ENCODE assay signal across 18 mouse cellular contexts in the genomic region with DNA sequence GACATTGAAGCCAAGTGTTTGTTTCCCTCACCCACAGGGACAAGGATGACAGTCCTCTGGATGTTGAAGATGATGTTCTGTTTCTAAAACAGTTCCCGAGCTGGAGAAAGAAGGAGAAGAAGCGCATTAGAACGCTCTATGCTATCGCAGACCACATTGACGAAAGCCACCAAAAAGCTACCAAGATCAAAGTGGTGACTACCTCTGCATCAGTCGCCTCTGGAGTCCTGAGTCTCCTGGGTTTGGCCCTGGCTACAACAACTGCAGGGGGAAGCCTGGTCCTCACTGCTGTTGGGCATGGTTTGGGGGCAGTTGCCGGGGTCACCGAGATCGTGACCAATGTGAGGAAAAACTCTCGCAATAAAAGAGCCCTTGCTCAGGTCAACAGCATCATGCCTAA. TPM values are rescaled to one million over a fixed set of nuclear protein-coding genes. Genes with fewer than 3 reads are reported as not detected.
DNase-seq lines count a peak whose midpoint lies in the region; ATAC-seq lines count a peak whose summit lies in the region.
"Had no signal": no experiment of that assay in that cellular context is flagged by ENCODE, and none has a peak within 500 bp of the region (broad histone marks: within the 10 kb centered on the region; RNA-seq: fewer than 3 reads in every experiment).

A gene (minus strand): TSS at position 101 of the 400 bp plus-strand sequence.

- no peak within 1 kb of the TSS for H3K9ac ChIP-seq in limb, embryonic 13.5 days
- H3K9ac ChIP-seq in heart, embryonic 16.5 days (ENCODE audit: low read length): no peak within 1 kb of the TSS
- H3K9ac ChIP-seq in hindbrain, embryonic 14.5 days: no peak within 1 kb of the TSS
- H3K9ac ChIP-seq: forebrain, embryonic 13.5 days; liver, embryonic 15.5 days; midbrain, embryonic 12.5 days had no signal

- DNase-seq in limb, embryonic 10.5 days (ENCODE audit: low spot score): no peak
- no peak for DNase-seq in gastrocnemius, postnatal 36 days
- no peak for DNase-seq in hindbrain, embryonic 14.5 days (ENCODE audit: low spot score)
- DNase-seq in urinary bladder, postnatal 25 days (ENCODE audit: low spot score): no peak
- DNase-seq in frontal cortex, postnatal 25 days (ENCODE audit: low spot score in 2 of 2): no peak
- DNase-seq: adrenal gland, postnatal 25 days; cerebellum, adult 11 months; layer of hippocampus, adult 9-11 months; lung, postnatal 36 days; thymus, postnatal 25 days had no signal

- no peaks in the 10 kb centered on the region; the same call in 1 of the 2 replicates for H3K4me1 ChIP-seq in limb, embryonic 13.5 days
- peaks cover 8% of the 10 kb centered on the region for H3K4me1 ChIP-seq in limb, embryonic 10.5 days
- H3K4me1 ChIP-seq in heart, embryonic 16.5 days (ENCODE audit: control insufficient read depth, insufficient read depth, low read length): peaks cover 3% of the 10 kb centered on the region
- H3K4me1 ChIP-seq in hindbrain, embryonic 14.5 days (replicated peaks; ENCODE audit: control insufficient read depth, insufficient read depth, low read length): no peaks in the 10 kb centered on the region

- intact Hi-C loops in gastrocnemius, postnatal 36 days (cut with DNase I): no loop called here

- no peaks in the 10 kb centered on the region for H3K36me3 ChIP-seq in limb, embryonic 13.5 days
- H3K36me3 ChIP-seq in limb, embryonic 10.5 days: no peaks in the 10 kb centered on the region
- no peaks in the 10 kb centered on the region for H3K36me3 ChIP-seq in heart, embryonic 16.5 days (ENCODE audit: control insufficient read depth, insufficient read depth)
- H3K36me3 ChIP-seq in hindbrain, embryonic 14.5 days (replicated peaks; ENCODE audit: control insufficient read depth, insufficient read depth): no peaks in the 10 kb centered on the region
- H3K36me3 ChIP-seq: liver, embryonic 15.5 days; midbrain, embryonic 12.5 days had no signal

- no peaks in the 10 kb centered on the region for H3K9me3 ChIP-seq in limb, embryonic 13.5 days
- H3K9me3 ChIP-seq in limb, embryonic 10.5 days (replicated peaks): no peaks in the 10 kb centered on the region
- no peaks in the 10 kb centered on the region for H3K9me3 ChIP-seq in heart, embryonic 16.5 days (replicated peaks; ENCODE audit: control insufficient read depth, low read length)
- no peaks in the 10 kb centered on the region for H3K9me3 ChIP-seq in hindbrain, embryonic 14.5 days (ENCODE audit: control insufficient read depth, low read length)
- H3K9me3 ChIP-seq: forebrain, embryonic 13.5 days; liver, embryonic 15.5 days; midbrain, embryonic 12.5 days had no signal

- no peak within 1 kb of the TSS for H3K4me2 ChIP-seq in limb, embryonic 13.5 days (replicated peaks)
- H3K4me2 ChIP-seq in heart, embryonic 16.5 days (ENCODE audit: low read depth, low read length): no peak within 1 kb of the TSS
- no peak within 1 kb of the TSS for H3K4me2 ChIP-seq in hindbrain, embryonic 14.5 days (replicated peaks)
- H3K4me2 ChIP-seq: forebrain, embryonic 13.5 days; liver, embryonic 15.5 days; midbrain, embryonic 12.5 days had no signal

- 87% methylated on average over 10 of the region's 10 CpGs for WGBS in limb, embryonic 13.5 days
- 90% methylated on average over 10 of the region's 10 CpGs for WGBS in limb, embryonic 10.5 days
- WGBS in heart, embryonic 16.5 days: 95% methylated on average over 10 of the region's 10 CpGs
- WGBS in hindbrain, embryonic 14.5 days: 92% methylated on average over 10 of the region's 10 CpGs

- no peak within 1 kb of the TSS for H3K27ac ChIP-seq in limb, embryonic 13.5 days
- no peak within 1 kb of the TSS for H3K27ac ChIP-seq in limb, embryonic 10.5 days
- H3K27ac ChIP-seq in heart, embryonic 16.5 days (ENCODE audit: low read length): no peak within 1 kb of the TSS
- H3K27ac ChIP-seq in hindbrain, embryonic 14.5 days: no peak within 1 kb of the TSS
- H3K27ac ChIP-seq: forebrain, embryonic 13.5 days; liver, embryonic 15.5 days; midbrain, embryonic 12.5 days had no signal

- H3K27me3 ChIP-seq in limb, embryonic 13.5 days: no peaks in the 10 kb centered on the region
- H3K27me3 ChIP-seq in limb, embryonic 10.5 days (ENCODE audit: low read depth, poor library complexity, severe bottlenecking): 0 out of 2 replicates have a peak, but pooled peaks cover 6% of the 10 kb centered on the region
- H3K27me3 ChIP-seq in heart, embryonic 16.5 days (ENCODE audit: control insufficient read depth, insufficient read depth, low read length): no peaks in the 10 kb centered on the region
- no peaks in the 10 kb centered on the region for H3K27me3 ChIP-seq in hindbrain, embryonic 14.5 days (ENCODE audit: control insufficient read depth, insufficient read depth, low read length)
- H3K27me3 ChIP-seq: forebrain, embryonic 13.5 days; midbrain, embryonic 12.5 days had no signal

- no peak within 1 kb of the TSS for H3K4me3 ChIP-seq in limb, embryonic 13.5 days
- H3K4me3 ChIP-seq in limb, embryonic 10.5 days: no peak within 1 kb of the TSS
- H3K4me3 ChIP-seq in heart, embryonic 16.5 days (ENCODE audit: low read length): no peak within 1 kb of the TSS
- H3K4me3 ChIP-seq in hindbrain, embryonic 14.5 days (replicated peaks; ENCODE audit: low read length): no peak within 1 kb of the TSS
- H3K4me3 ChIP-seq: forebrain, embryonic 13.5 days; liver, embryonic 15.5 days; midbrain, embryonic 12.5 days had no signal

- no peak for ATAC-seq in limb, embryonic 13.5 days (ENCODE audit: low FRiP score, low read depth)
- no peak for ATAC-seq in heart, embryonic 16.5 days (replicated peaks; ENCODE audit: extremely low read depth, insufficient read depth, low FRiP score)
- no peak for ATAC-seq in hindbrain, embryonic 14.5 days (ENCODE audit: low FRiP score)
- ATAC-seq: forebrain, embryonic 13.5 days had no signal

RNA-seq across cellular contexts. Expression of the gene that starts here (rescaled TPM):
- 10.1 and 13.6 TPM in 2 replicates for polyA plus RNA-seq in limb, embryonic 13.5 days (2015; fragmentation: Nextera tagmentation; extraction: Ambion mirVana)
- polyA plus RNA-seq in limb, embryonic 10.5 days (2016; fragmentation: Nextera tagmentation; extraction: Ambion mirVana): 0.44 and 0.60 TPM in 2 replicates
- total RNA-seq in gastrocnemius, postnatal 36 days (2021): 1,000 to 10,000 TPM; 2,788 to 3,377 TPM
- 977 and 1,096 TPM in 2 replicates for polyA plus RNA-seq in heart, embryonic 16.5 days (2015; fragmentation: Nextera tagmentation; extraction: Ambion mirVana)
- 0.51 and 0.55 TPM in 2 replicates for polyA plus RNA-seq in hindbrain, embryonic 14.5 days (2014; fragmentation: Nextera tagmentation; extraction: Ambion mirVana)
- total RNA-seq: common myeloid progenitor, adult 5-6 weeks; hematopoietic stem cell, adult 5-6 weeks; MEL had no signal
- polyA plus RNA-seq: forebrain, embryonic 13.5 days; midbrain, embryonic 12.5 days had no signal

Comparison
In these comparisons a context has a peak if more than half of its experiments do, and no peak if none do; other contexts are left out.
1. RNA of the gene that starts here (polyA plus RNA-seq): 977 to 1,096 TPM in heart, embryonic 16.5 days; 10.1 to 13.6 TPM in limb, embryonic 13.5 days, 0.44 to 0.60 TPM in limb, embryonic 10.5 days and 0.51 to 0.55 TPM in hindbrain, embryonic 14.5 days; every median in the first group is over 10 times any median in the second.